Mouse (Mus musculus): ENCODE data around the gene Bckdha. TPM values are rescaled to one million over a fixed set of nuclear protein-coding genes. Genes with fewer than 3 reads are reported as not detected.

Bckdha gene
- polyA plus RNA-seq, 1 experiment from 2014 or later, result 55.3 TPM

DNA sequence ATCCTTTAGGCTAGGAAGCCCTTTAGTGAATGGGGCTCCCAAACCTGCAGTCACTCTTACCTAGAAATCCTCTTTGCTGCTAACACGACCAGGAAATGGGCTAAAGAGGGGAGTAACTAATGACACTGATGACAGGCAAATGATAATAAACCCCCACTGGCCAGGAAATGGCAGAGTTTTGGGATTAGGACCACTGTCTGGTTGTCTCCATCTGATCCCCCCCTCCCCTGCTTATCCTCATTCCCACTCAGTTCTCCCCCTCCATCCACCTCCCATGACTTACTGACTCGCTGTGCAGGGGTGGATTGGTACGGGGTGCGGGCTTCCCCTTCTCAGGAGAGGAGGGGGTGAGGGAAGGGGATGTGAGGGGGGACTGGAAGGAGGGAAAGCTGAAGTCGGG, 31.3 kb upstream of the Bckdha start:
- WGBS, result 34% methylated on average over 5 of the region's 5 CpGs
- H3K27me3 ChIP-seq, result peaks cover 25% of the 10 kb centered on the region

GRCm38 (mm10) chr7:25689603-25690021, 30.8 kb upstream of the Bckdha start:
- peaks cover 25% of the 10 kb centered on the region for H3K27me3 ChIP-seq

More for the DNA sequence above, 31.3 kb upstream of the Bckdha start:
- H3K27ac ChIP-seq (replicated peaks), result no peak overlapping the region
- no peak for ATAC-seq (ENCODE audit: insufficient number of reproducible peaks, low FRiP score, low TSS enrichment, low read depth)
- peaks cover 43% of the 10 kb centered on the region for H3K4me1 ChIP-seq
- H3K9me3 ChIP-seq (replicated peaks), result no peaks in the 10 kb centered on the region
- H3K4me3 ChIP-seq (replicated peaks), result peak overlapping the region; percentile 67
- H3K4me2 ChIP-seq (replicated peaks), result peak overlapping the region; percentile 94
- H3K9ac ChIP-seq, result no peak overlapping the region
- H3K36me3 ChIP-seq, result 0 out of 2 replicates have a peak, but pooled peaks cover 3% of the 10 kb centered on the region

DNA sequence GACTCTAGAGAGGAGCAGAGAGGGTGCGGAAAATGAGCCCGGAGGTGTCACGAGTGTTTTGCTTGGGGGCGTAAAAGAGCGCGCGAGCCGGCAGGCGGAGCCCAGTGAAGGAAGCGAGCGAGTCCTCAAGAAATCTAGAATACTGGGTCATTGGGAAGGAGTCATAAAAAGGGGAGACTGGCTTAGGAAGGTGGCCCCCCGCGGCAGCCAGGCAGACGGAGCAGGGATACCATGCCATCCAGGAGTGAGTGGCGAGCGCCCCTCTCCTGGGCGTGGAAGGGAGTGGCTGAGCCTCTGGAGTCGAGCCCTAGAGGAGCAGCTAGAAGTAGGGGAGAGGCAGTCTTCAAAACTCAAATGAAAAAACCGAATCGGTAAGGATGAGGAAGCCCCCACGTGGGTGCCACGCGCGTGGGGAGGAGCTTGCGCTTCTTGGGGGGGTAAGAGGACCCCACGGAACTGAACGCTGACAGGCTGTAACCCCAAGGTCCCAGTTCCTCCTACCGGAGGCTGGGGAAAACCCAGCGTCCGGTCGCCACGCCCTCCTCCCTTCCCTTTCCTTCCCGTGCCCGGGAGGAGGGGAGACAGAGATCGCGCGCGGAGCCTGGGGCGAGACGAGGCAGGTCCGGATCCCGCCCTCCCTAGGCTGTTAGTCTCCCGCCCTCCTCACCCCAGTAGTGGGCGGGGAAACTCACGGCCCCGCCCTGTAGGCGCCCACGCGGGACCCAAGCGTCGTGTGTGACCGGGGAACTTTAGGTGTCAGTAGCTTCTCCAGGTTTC, 30.2 kb upstream of the Bckdha start:
- Histone ChIP-seq H3K27me3 (peaks cover 25% of the 10 kb centered on the region), H3K36me3 (0 out of 2 replicates have a peak, but pooled peaks cover 3% of the 10 kb centered on the region), H3K4me3 (replicated peaks) (peak overlapping the region; percentile 67), H3K4me1 (peaks cover 43% of the 10 kb centered on the region), H3K4me2 (replicated peaks) (peak overlapping the region; percentile 94), H3K9ac (peak overlapping the region; percentile 53), H3K9me3 (replicated peaks) (no peaks in the 10 kb centered on the region), H3K27ac (replicated peaks) (peak overlapping the region; percentile 87)
- WGBS, result under 1% methylated on average over 50 of the region's 52 CpGs
- ATAC-seq (ENCODE audit: insufficient number of reproducible peaks, low FRiP score, low TSS enrichment, low read depth), result peak; percentile 68

More at GRCm38 (mm10) chr7:25689603-25690021, 30.8 kb upstream of the Bckdha start:
- Histone ChIP-seq H3K36me3 (0 out of 2 replicates have a peak, but pooled peaks cover 3% of the 10 kb centered on the region), H3K4me1 (peaks cover 43% of the 10 kb centered on the region), H3K9me3 (replicated peaks) (no peaks in the 10 kb centered on the region), H3K4me3 (replicated peaks) (peak overlapping the region; percentile 67), H3K9ac (0 out of 2 replicates have a peak overlapping the region, but pooled peaks have one; percentile 53), H3K4me2 (replicated peaks) (peak overlapping the region; percentile 94), H3K27ac (replicated peaks) (peak overlapping the region; percentile 87; the same call in 1 of the 2 replicates)
- ATAC-seq (ENCODE audit: insufficient number of reproducible peaks, low FRiP score, low TSS enrichment, low read depth), result no peak
- 13% methylated on average over 12 of the region's 12 CpGs for WGBS

DNA sequence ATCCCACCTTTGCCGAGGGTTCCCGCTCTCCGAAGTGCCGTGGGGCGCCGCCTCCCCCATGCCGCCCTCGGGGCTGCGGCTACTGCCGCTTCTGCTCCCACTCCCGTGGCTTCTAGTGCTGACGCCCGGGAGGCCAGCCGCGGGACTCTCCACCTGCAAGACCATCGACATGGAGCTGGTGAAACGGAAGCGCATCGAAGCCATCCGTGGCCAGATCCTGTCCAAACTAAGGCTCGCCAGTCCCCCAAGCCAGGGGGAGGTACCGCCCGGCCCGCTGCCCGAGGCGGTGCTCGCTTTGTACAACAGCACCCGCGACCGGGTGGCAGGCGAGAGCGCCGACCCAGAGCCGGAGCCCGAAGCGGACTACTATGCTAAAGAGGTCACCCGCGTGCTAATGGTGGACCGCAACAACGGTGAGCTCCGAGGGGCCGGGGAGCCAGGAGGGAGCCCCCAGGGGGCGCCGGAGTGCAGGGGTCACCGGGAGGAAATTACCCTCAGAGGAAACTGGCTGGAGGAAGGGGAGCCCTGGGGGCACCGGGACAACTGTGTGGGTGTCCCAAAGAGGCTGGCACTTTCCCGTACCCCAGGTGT, 29.1 kb upstream of the Bckdha start:
- no peaks in the 10 kb centered on the region for H3K36me3 ChIP-seq
- no peaks in the 10 kb centered on the region for H3K9me3 ChIP-seq (replicated peaks)
- peak overlapping the region; percentile 53 for H3K9ac ChIP-seq
- H3K4me2 ChIP-seq (replicated peaks), result peak overlapping the region; percentile 94
- peak overlapping the region; percentile 67 for H3K4me3 ChIP-seq (replicated peaks)
- WGBS, result under 1% methylated on average over 47 of the region's 47 CpGs
- peaks cover 43% of the 10 kb centered on the region for H3K4me1 ChIP-seq
- peaks cover 25% of the 10 kb centered on the region for H3K27me3 ChIP-seq
- H3K27ac ChIP-seq (replicated peaks), result peak overlapping the region; percentile 87
- ATAC-seq (ENCODE audit: insufficient number of reproducible peaks, low FRiP score, low TSS enrichment, low read depth), result no peak

DNA sequence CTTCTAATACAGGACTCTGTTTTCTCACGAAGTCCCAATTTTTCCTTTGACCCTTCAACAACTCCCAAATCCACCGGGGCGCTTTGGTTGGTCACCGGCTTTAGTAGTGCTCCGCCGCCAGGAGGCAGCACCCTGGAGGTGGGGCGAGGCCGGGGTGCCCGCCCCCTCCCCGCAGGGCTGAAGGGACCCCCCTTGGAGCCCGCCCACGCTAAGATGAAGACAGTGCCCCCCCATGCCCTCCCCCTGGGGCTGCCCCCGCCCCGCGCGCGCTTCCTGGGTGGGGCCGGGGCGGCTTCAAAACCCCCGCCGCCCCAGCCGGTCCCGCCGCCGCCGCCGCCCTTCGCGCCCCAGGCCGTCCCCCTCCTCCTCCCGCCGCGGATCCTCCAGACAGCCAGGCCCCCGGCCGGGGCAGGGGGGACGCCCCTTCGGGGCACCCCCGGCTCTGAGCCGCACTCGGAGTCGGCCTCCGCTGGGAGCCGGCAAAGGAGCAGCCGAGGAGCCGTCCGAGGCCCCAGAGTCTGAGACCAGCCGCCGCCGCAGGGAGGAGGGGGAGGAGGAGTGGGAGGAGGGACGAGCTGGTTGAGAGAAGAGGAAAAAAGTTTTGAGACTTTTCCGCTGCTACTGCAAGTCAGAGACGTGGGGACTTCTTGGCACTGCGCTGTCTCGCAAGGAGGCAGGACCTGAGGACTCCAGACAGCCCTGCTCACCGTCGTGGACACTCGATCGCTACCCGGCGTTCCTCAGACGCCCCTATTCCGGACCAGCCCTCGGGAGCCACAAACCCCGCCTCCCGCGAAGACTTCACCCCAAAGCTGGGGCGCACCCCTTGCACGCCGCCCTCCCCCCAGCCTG, 28.1 kb upstream of the Bckdha start, which contains the start of gene Tgfb1:
Gene Tgfb1, plus strand, starts transcription at position 323 of the 852 bp plus-strand sequence.
- Histone ChIP-seq H3K9ac (peak within 1 kb of the TSS; percentile 53), H3K27me3 (peaks cover 25% of the 10 kb centered on the region), H3K4me1 (peaks cover 44% of the 10 kb centered on the region), H3K9me3 (replicated peaks) (no peaks in the 10 kb centered on the region), H3K27ac (replicated peaks) (peak within 1 kb of the TSS; percentile 87), H3K4me3 (replicated peaks) (peak within 1 kb of the TSS; percentile 67), H3K4me2 (replicated peaks) (peak within 1 kb of the TSS; percentile 94), H3K36me3 (no peaks in the 10 kb centered on the region)
- peak; percentile 40 for ATAC-seq (ENCODE audit: insufficient number of reproducible peaks, low FRiP score, low TSS enrichment, low read depth)
- under 1% methylated on average over 57 of the region's 69 CpGs for WGBS

DNA sequence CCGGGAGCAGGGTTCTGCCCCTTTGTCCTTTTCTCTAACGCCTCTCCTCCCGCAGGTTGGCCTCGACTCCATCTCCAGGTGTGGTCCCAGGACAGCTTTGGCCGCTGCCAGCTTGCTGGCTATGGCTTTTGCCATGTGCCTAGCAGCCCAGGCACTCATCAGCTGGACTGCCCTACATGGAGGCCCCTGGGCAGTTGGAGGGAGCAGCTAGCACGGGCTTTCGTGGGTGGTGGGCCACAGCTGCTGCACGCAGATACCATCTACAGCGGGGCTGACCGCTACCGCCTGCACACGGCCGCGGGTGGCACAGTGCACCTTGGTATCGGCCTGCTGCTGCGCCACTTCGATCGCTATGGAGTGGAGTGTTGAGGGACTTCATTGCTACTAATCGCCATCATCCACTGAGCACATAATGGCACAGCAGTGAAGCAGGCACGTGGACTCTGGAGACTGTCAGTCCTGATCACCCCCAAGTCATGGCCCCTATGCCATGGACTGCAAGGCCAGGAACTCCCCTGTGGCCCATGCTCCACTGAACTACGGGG, 27.2 kb upstream of the Bckdha start:
- no peaks in the 10 kb centered on the region for H3K9me3 ChIP-seq (replicated peaks)
- H3K4me2 ChIP-seq (replicated peaks), result peak overlapping the region; percentile 94
- 69% methylated on average over 21 of the region's 21 CpGs for WGBS
- H3K36me3 ChIP-seq, result no peaks in the 10 kb centered on the region
- peak overlapping the region; percentile 87; the same call in 1 of the 2 replicates for H3K27ac ChIP-seq (replicated peaks)
- H3K9ac ChIP-seq, result no peak overlapping the region
- peaks cover 25% of the 10 kb centered on the region for H3K27me3 ChIP-seq
- ATAC-seq (ENCODE audit: insufficient number of reproducible peaks, low FRiP score, low TSS enrichment, low read depth), result no peak
- peaks cover 53% of the 10 kb centered on the region for H3K4me1 ChIP-seq
- peak overlapping the region; percentile 67 for H3K4me3 ChIP-seq (replicated peaks)

GRCm38 (mm10) chr7:25684659-25685058, 25.9 kb upstream of the Bckdha start:
- no peak for ATAC-seq (ENCODE audit: insufficient number of reproducible peaks, low FRiP score, low TSS enrichment, low read depth)
- Histone ChIP-seq H3K27me3 (peaks cover 20% of the 10 kb centered on the region), H3K27ac (replicated peaks) (no peak overlapping the region; the same call in 1 of the 2 replicates), H3K36me3 (no peaks in the 10 kb centered on the region), H3K9ac (no peak overlapping the region), H3K4me3 (replicated peaks) (no peak overlapping the region), H3K4me2 (replicated peaks) (no peak overlapping the region), H3K4me1 (peaks cover 60% of the 10 kb centered on the region), H3K9me3 (replicated peaks) (no peaks in the 10 kb centered on the region)
- 87% methylated on average over 6 of the region's 6 CpGs for WGBS

DNA sequence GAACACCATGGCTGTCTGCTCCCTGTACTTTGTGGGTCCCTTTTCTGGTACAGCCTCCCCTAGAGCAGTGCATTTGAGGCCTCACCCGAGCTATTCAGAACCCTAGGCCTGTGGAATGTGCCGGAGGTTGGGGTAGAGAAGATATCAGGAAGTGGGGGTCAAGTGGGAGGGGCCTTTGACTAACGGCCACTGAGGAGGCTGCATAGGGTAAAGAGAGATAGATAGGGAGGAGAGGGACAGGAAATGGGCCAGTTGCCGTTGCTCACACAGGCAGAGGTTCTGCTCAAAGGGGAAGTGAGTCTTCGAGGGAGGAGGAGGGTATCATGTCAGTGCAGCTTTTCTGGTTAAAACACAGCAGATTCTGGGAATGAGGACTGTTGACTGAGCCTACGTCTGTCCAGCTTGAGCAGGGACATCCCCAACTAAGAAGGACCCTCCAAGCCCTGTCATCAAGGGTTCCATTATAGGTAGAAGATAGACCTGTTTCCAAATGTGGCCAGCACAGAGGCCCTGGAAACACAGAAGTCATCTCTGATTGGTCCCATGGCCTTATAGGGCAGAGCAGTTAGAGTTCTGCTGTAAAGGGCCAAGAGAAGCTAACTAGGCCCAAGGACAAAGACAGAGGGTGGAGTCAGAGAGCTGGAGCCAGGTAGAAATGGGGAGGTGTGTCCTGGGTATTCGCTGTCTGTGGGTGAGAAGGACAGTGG, 24.8 kb upstream of the Bckdha start:
- Histone ChIP-seq H3K4me1 (peaks cover 49% of the 10 kb centered on the region), H3K9me3 (replicated peaks) (no peaks in the 10 kb centered on the region), H3K27ac (replicated peaks) (no peak overlapping the region), H3K9ac (no peak overlapping the region), H3K4me2 (replicated peaks) (no peak overlapping the region), H3K36me3 (no peaks in the 10 kb centered on the region), H3K4me3 (replicated peaks) (no peak overlapping the region), H3K27me3 (peaks cover 17% of the 10 kb centered on the region; the same call in 1 of the 2 replicates)
- 56% methylated on average over 7 of the region's 7 CpGs for WGBS
- ATAC-seq (ENCODE audit: insufficient number of reproducible peaks, low FRiP score, low TSS enrichment, low read depth), result no peak

DNA sequence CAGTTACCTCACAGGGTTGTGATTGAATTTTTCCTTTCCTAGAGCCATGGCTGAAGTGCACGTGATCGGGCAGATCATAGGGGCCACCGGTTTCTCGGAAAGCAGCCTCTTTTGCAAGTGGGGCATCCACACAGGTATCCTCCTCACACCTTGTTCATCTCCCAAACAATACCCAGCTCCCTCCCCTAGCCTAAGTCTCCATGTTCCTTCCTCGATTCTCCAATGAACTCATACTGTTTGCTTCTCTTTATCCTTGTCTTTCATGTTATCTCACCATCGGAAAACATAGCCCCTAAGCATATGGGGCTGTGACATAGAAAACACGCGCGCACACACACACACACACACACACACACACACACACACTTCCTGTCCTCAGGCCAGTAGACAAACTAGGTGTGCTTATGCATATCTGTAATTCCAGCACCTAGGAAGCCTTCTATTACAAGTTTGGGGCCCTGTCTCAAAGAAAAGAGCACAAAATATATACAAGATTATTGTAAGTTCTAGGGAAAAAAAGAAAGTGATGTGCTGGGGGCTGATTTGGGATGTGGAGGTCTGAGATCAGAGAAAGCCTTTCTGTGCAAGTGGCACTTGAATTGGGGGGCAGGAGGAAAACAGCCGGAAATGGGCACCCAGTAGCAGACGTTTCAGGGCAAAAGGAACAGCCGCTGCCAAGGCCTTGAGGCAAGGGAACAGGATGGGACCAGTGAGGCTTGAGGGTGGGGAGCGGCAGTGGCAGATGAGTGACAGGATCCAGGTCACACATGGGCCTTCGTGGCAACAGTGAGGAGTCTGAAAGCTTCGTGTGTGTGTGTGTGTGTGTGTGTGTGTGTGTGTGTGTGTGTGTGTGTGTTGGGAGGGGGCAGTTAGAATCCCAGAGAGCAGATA, 22.8 kb upstream of the Bckdha start:
- H3K4me3 ChIP-seq (replicated peaks), result peak overlapping the region; percentile 63
- peaks cover 33% of the 10 kb centered on the region for H3K4me1 ChIP-seq
- no peak for ATAC-seq (ENCODE audit: insufficient number of reproducible peaks, low FRiP score, low TSS enrichment, low read depth)
- peak overlapping the region; percentile 73 for H3K4me2 ChIP-seq (replicated peaks)
- peaks cover 6% of the 10 kb centered on the region; the same call in 1 of the 2 replicates for H3K27me3 ChIP-seq
- no peak overlapping the region for H3K27ac ChIP-seq (replicated peaks)
- no peaks in the 10 kb centered on the region for H3K36me3 ChIP-seq
- H3K9me3 ChIP-seq (replicated peaks), result no peaks in the 10 kb centered on the region
- WGBS, result 53% methylated on average over 15 of the region's 15 CpGs
- H3K9ac ChIP-seq, result no peak overlapping the region

All from embryonic facial prominence, embryonic 15.5 days (tissue).